Mouse (Mus musculus): ENCODE data around the gene Moap1. TPM values are rescaled to one million over a fixed set of nuclear protein-coding genes. Genes with fewer than 3 reads are reported as not detected.
A peak's percentile ranks its signal among the peaks of the same experiment; 100 is the strongest.

Moap1 gene
- polyA plus RNA-seq, 1 experiment from 2014 or later, result 22.0 TPM

- H3K9ac ChIP-seq (ENCODE audit: low read length), result peak within 1 kb of the TSS; percentile 82
- under 1% methylated on average over 61 of the region's 105 CpGs for WGBS
These were observed 38.8 kb downstream of the Moap1 start, which contains the start of gene Itpk1 for GRCm38 (mm10) chr12:102704457-102705198. Gene Itpk1, minus strand, starts transcription at chr12:102704930.

GRCm38 (mm10) chr12:102703921-102704408 lies 39.5 kb downstream of the Moap1 start:
- WGBS, result 12% methylated on average over 17 of the region's 17 CpGs
- H3K36me3 ChIP-seq (ENCODE audit: control insufficient read depth, insufficient read depth, low read length), result no peaks in the 10 kb centered on the region
- peak overlapping the region; percentile 80 for H3K9ac ChIP-seq (ENCODE audit: low read length)
- peak overlapping the region; percentile 98 for H3K4me2 ChIP-seq (ENCODE audit: low read depth, low read length)
- H3K27ac ChIP-seq (ENCODE audit: low read length), result no peak overlapping the region
- no peak for ATAC-seq (ENCODE audit: low read depth)
- H3K4me1 ChIP-seq (replicated peaks; ENCODE audit: control insufficient read depth, insufficient read depth, low read length), result peaks cover 28% of the 10 kb centered on the region
- H3K4me3 ChIP-seq (ENCODE audit: low read length), result peak overlapping the region; percentile 79
- no peaks in the 10 kb centered on the region for H3K9me3 ChIP-seq (ENCODE audit: control insufficient read depth, low read length)
- no peaks in the 10 kb centered on the region for H3K27me3 ChIP-seq (ENCODE audit: control insufficient read depth, insufficient read depth, low read depth, low read length)

More at GRCm38 (mm10) chr12:102704457-102705198, 38.8 kb downstream of the Moap1 start, which contains the start of gene Itpk1:
- H3K4me3 ChIP-seq (ENCODE audit: low read length), result peak within 1 kb of the TSS; percentile 79
- no peaks in the 10 kb centered on the region for H3K27me3 ChIP-seq (ENCODE audit: control insufficient read depth, insufficient read depth, low read depth, low read length)
- no peaks in the 10 kb centered on the region for H3K36me3 ChIP-seq (ENCODE audit: control insufficient read depth, insufficient read depth, low read length)
- H3K4me2 ChIP-seq (ENCODE audit: low read depth, low read length), result peak within 1 kb of the TSS; percentile 98
- no peaks in the 10 kb centered on the region for H3K9me3 ChIP-seq (ENCODE audit: control insufficient read depth, low read length)
- peak within 1 kb of the TSS; percentile 88 for H3K27ac ChIP-seq (ENCODE audit: low read length)
- ATAC-seq (ENCODE audit: low read depth), result peak; percentile 95
- H3K4me1 ChIP-seq (replicated peaks; ENCODE audit: control insufficient read depth, insufficient read depth, low read length), result peaks cover 28% of the 10 kb centered on the region

GRCm38 (mm10) chr12:102703441-102703840 lies 40.0 kb downstream of the Moap1 start:
- Histone ChIP-seq H3K27me3 (ENCODE audit: control insufficient read depth, insufficient read depth, low read depth, low read length) (no peaks in the 10 kb centered on the region), H3K36me3 (ENCODE audit: control insufficient read depth, insufficient read depth, low read length) (no peaks in the 10 kb centered on the region), H3K9me3 (ENCODE audit: control insufficient read depth, low read length) (no peaks in the 10 kb centered on the region), H3K4me2 (ENCODE audit: low read depth, low read length) (peak overlapping the region; percentile 98), H3K4me3 (ENCODE audit: low read length) (peak overlapping the region; percentile 79), H3K4me1 (replicated peaks; ENCODE audit: control insufficient read depth, insufficient read depth, low read length) (peaks cover 28% of the 10 kb centered on the region), H3K27ac (ENCODE audit: low read length) (no peak overlapping the region), H3K9ac (ENCODE audit: low read length) (no peak overlapping the region; the same call in 1 of the 2 replicates)
- 49% methylated on average over 6 of the region's 6 CpGs for WGBS
- no peak for ATAC-seq (ENCODE audit: low read depth)

- H3K36me3 ChIP-seq (ENCODE audit: control insufficient read depth, insufficient read depth, low read length), result no peaks in the 10 kb centered on the region
- H3K27ac ChIP-seq (ENCODE audit: low read length), result peak overlapping the region; percentile 55
- H3K4me2 ChIP-seq (ENCODE audit: low read depth, low read length), result peak overlapping the region; percentile 98
- peaks cover 28% of the 10 kb centered on the region for H3K4me1 ChIP-seq (replicated peaks; ENCODE audit: control insufficient read depth, insufficient read depth, low read length)
- peak overlapping the region; percentile 62; the same call in 1 of the 2 replicates for H3K9ac ChIP-seq (ENCODE audit: low read length)
- H3K4me3 ChIP-seq (ENCODE audit: low read length), result peak overlapping the region; percentile 79
- ATAC-seq (ENCODE audit: low read depth), result no peak
- H3K27me3 ChIP-seq (ENCODE audit: control insufficient read depth, insufficient read depth, low read depth, low read length), result no peaks in the 10 kb centered on the region
- H3K9me3 ChIP-seq (ENCODE audit: control insufficient read depth, low read length), result no peaks in the 10 kb centered on the region
- WGBS, result 6% methylated on average over 4 of the region's 4 CpGs
These were observed 40.4 kb downstream of the Moap1 start for GRCm38 (mm10) chr12:102703111-102703412.

GRCm38 (mm10) chr12:102702356-102703110 lies 40.9 kb downstream of the Moap1 start:
- H3K9ac ChIP-seq (ENCODE audit: low read length), result peak overlapping the region; percentile 62
- ATAC-seq (ENCODE audit: low read depth), result no peak
- H3K27me3 ChIP-seq (ENCODE audit: control insufficient read depth, insufficient read depth, low read depth, low read length), result no peaks in the 10 kb centered on the region
- no peaks in the 10 kb centered on the region for H3K36me3 ChIP-seq (ENCODE audit: control insufficient read depth, insufficient read depth, low read length)
- 8% methylated on average over 15 of the region's 15 CpGs for WGBS
- no peaks in the 10 kb centered on the region for H3K9me3 ChIP-seq (ENCODE audit: control insufficient read depth, low read length)
- H3K4me1 ChIP-seq (replicated peaks; ENCODE audit: control insufficient read depth, insufficient read depth, low read length), result peaks cover 28% of the 10 kb centered on the region
- peak overlapping the region; percentile 55 for H3K27ac ChIP-seq (ENCODE audit: low read length)
- peak overlapping the region; percentile 79 for H3K4me3 ChIP-seq (ENCODE audit: low read length)
- H3K4me2 ChIP-seq (ENCODE audit: low read depth, low read length), result peak overlapping the region; percentile 98

GRCm38 (mm10) chr12:102701691-102702207 lies 41.7 kb downstream of the Moap1 start:
- 89% methylated on average over 5 of the region's 5 CpGs for WGBS
- H3K4me1 ChIP-seq (replicated peaks; ENCODE audit: control insufficient read depth, insufficient read depth, low read length), result peaks cover 28% of the 10 kb centered on the region
- no peak overlapping the region for H3K4me3 ChIP-seq (ENCODE audit: low read length)
- H3K9ac ChIP-seq (ENCODE audit: low read length), result no peak overlapping the region
- no peaks in the 10 kb centered on the region for H3K36me3 ChIP-seq (ENCODE audit: control insufficient read depth, insufficient read depth, low read length)
- no peak for ATAC-seq (ENCODE audit: low read depth)
- no peaks in the 10 kb centered on the region for H3K9me3 ChIP-seq (ENCODE audit: control insufficient read depth, low read length)
- no peak overlapping the region for H3K27ac ChIP-seq (ENCODE audit: low read length)
- H3K4me2 ChIP-seq (ENCODE audit: low read depth, low read length), result no peak overlapping the region
- H3K27me3 ChIP-seq (ENCODE audit: control insufficient read depth, insufficient read depth, low read depth, low read length), result no peaks in the 10 kb centered on the region

- 52% methylated on average over 12 of the region's 12 CpGs for whole genome bisulfite sequencing
- H3K27ac ChIP-seq (ENCODE audit: low read length), result no peak overlapping the region
- H3K9me3 ChIP-seq (ENCODE audit: control insufficient read depth, low read length), result no peaks in the 10 kb centered on the region
- H3K9ac ChIP-seq (ENCODE audit: low read length), result no peak overlapping the region
- no peak overlapping the region for H3K4me2 ChIP-seq (ENCODE audit: low read depth, low read length)
- H3K4me3 ChIP-seq (ENCODE audit: low read length), result no peak overlapping the region
- no peak for ATAC-seq (ENCODE audit: low read depth)
- H3K4me1 ChIP-seq (replicated peaks; ENCODE audit: control insufficient read depth, insufficient read depth, low read length), result peaks cover 22% of the 10 kb centered on the region
- no peaks in the 10 kb centered on the region for H3K27me3 ChIP-seq (ENCODE audit: control insufficient read depth, insufficient read depth, low read depth, low read length)
- no peaks in the 10 kb centered on the region for H3K36me3 ChIP-seq (ENCODE audit: control insufficient read depth, insufficient read depth, low read length)
These were observed 43.0 kb downstream of the Moap1 start for GRCm38 (mm10) chr12:102700453-102700852.

GRCm38 (mm10) chr12:102699156-102699555 lies 44.3 kb downstream of the Moap1 start:
- Histone ChIP-seq H3K9ac (ENCODE audit: low read length) (no peak overlapping the region), H3K4me2 (ENCODE audit: low read depth, low read length) (no peak overlapping the region), H3K4me1 (replicated peaks; ENCODE audit: control insufficient read depth, insufficient read depth, low read length) (peaks cover 19% of the 10 kb centered on the region), H3K4me3 (ENCODE audit: low read length) (no peak overlapping the region), H3K36me3 (ENCODE audit: control insufficient read depth, insufficient read depth, low read length) (no peaks in the 10 kb centered on the region), H3K9me3 (ENCODE audit: control insufficient read depth, low read length) (no peaks in the 10 kb centered on the region), H3K27me3 (ENCODE audit: control insufficient read depth, insufficient read depth, low read depth, low read length) (no peaks in the 10 kb centered on the region), H3K27ac (ENCODE audit: low read length) (no peak overlapping the region)
- ATAC-seq (ENCODE audit: low read depth), result no peak
- 45% methylated on average over 1 of the region's 1 CpGs for WGBS

- Histone ChIP-seq H3K27ac (ENCODE audit: low read length) (no peak overlapping the region), H3K9me3 (ENCODE audit: control insufficient read depth, low read length) (no peaks in the 10 kb centered on the region), H3K9ac (ENCODE audit: low read length) (no peak overlapping the region), H3K4me1 (replicated peaks; ENCODE audit: control insufficient read depth, insufficient read depth, low read length) (peaks cover 10% of the 10 kb centered on the region), H3K36me3 (ENCODE audit: control insufficient read depth, insufficient read depth, low read length) (no peaks in the 10 kb centered on the region), H3K4me2 (ENCODE audit: low read depth, low read length) (no peak overlapping the region), H3K4me3 (ENCODE audit: low read length) (no peak overlapping the region), H3K27me3 (ENCODE audit: control insufficient read depth, insufficient read depth, low read depth, low read length) (no peaks in the 10 kb centered on the region)
- no peak for ATAC-seq (ENCODE audit: low read depth)
- WGBS, result 63% methylated on average over 1 of the region's 1 CpGs
These were observed 45.3 kb downstream of the Moap1 start for GRCm38 (mm10) chr12:102698089-102698684.
